Mouse (Mus musculus): ENCODE data around the gene Abcb9.

- TF ChIP-seq CTCF (IDR thresholded peaks at IDR 0.05; ENCODE audit: borderline replicate concordance, insufficient read depth, low read depth, low read length) (no peak), POLR2A (IDR thresholded peaks at IDR 0.05; ENCODE audit: borderline replicate concordance, insufficient read depth, low read length) (peak; percentile 88)
Measured at GRCm38 (mm10) chr5:124032001-124032508, 63.5 kb downstream of the Abcb9 start, which contains the start of gene Vps37b.

Measured in cerebellum, adult 2 months (tissue).